Mouse (Mus musculus): Measurements from ENCODE around the gene Mrgprb4.

Mrgprb4 gene

GRCm38 (mm10) chr7:48199188-48199587, at the start of gene Mrgprb4:
Gene Mrgprb4, minus strand, starts transcription at chr7:48199288.
- in situ Hi-C loops (cut with MboI, MseI), result no loop called here

GRCm38 (mm10) chr7:48226114-48226513, 27.0 kb upstream of the Mrgprb4 start:
- in situ Hi-C loops (cut with MboI, MseI), result no loop called here

- in situ Hi-C loops (cut with MboI, MseI), result no loop called here
Measured at GRCm38 (mm10) chr7:48225065-48225464, 26.0 kb upstream of the Mrgprb4 start.

- in situ Hi-C loops (cut with MboI, MseI), result no loop called here
Measured at GRCm38 (mm10) chr7:48168919-48169318, 30.2 kb downstream of the Mrgprb4 start, which contains the start of gene Mrgprb5. Gene Mrgprb5, minus strand, starts transcription at chr7:48169019.

- in situ Hi-C loops (cut with MboI, MseI), result no loop called here
Measured at GRCm38 (mm10) chr7:48167471-48167870, 31.6 kb downstream of the Mrgprb4 start.
